Mouse (Mus musculus) stomach, postnatal 0 days (tissue): ENCODE measurements around the gene Dlg1.

Source experiments
- CTCF ChIP-seq: IDR thresholded peaks from 2 replicates; pipeline ENCODE4 v1.5.1; 2016; ENCODE audit warnings: antibody characterized with exemption, low read depth, mild to moderate bottlenecking, moderate library complexity
- EP300 ChIP-seq: optimal IDR thresholded peaks from 2 replicates; pipeline ENCODE3; 2016; ENCODE audit warnings: antibody characterized with exemption

GRCm38 (mm10) chr16:31651541-31651940 lies 11.7 kb upstream of the Dlg1 start:
- TF ChIP-seq CTCF (no peak), EP300 (no peak)
